In genomic region chr7:73540202-73541078, GRCm38 (mm10) we compare ENCODE assay signal across 8 mouse cellular contexts. TPM values are rescaled to one million over a fixed set of nuclear protein-coding genes. Genes with fewer than 3 reads are reported as not detected.
DNase-seq lines count a peak whose midpoint lies in the region; ATAC-seq lines count a peak whose summit lies in the region.

No protein-coding gene starts in this region.

- peak overlapping the region; percentile 88 for H3K9ac ChIP-seq in forebrain, embryonic 14.5 days (ENCODE audit: low read length)
- H3K9ac ChIP-seq in liver, embryonic 13.5 days: peak overlapping the region; percentile 85

- under 1% methylated on average over 12 of the region's 12 CpGs for WGBS in forebrain, embryonic 14.5 days
- WGBS in liver, embryonic 13.5 days (ENCODE audit: insufficient replicate concordance): under 1% methylated on average over 12 of the region's 12 CpGs

- H3K9me3 ChIP-seq in forebrain, embryonic 14.5 days (replicated peaks; ENCODE audit: control insufficient read depth, low read length): no peaks in the 10 kb centered on the region
- no peaks in the 10 kb centered on the region for H3K9me3 ChIP-seq in liver, embryonic 13.5 days (replicated peaks)

- peak; percentile 60 for DNase-seq in embryo, embryonic 10.5 days (ENCODE audit: low spot score)
- no peak for DNase-seq in embryo, embryonic 11 days
- peak; percentile 41 to 45 for DNase-seq in B cell, adult 2 months
- DNase-seq in forebrain, embryonic 14.5 days (ENCODE audit: low spot score): no peak
- no peak for DNase-seq in liver, embryonic 13.5 days
- no peak for DNase-seq in ovary, postnatal 14 days (ENCODE audit: low spot score)
- DNase-seq in adrenal gland, postnatal 25 days: no peak
- no peak for DNase-seq in left cerebral cortex, adult 18-20 months (ENCODE audit: low spot score in 2 of 2)

- H3K27ac ChIP-seq in forebrain, embryonic 14.5 days (ENCODE audit: low read depth, low read length): peak overlapping the region; percentile 67
- H3K27ac ChIP-seq in liver, embryonic 13.5 days: peak overlapping the region; percentile 99

- no peak for ATAC-seq in forebrain, embryonic 14.5 days
- ATAC-seq in liver, embryonic 13.5 days (ENCODE audit: low read depth): no peak

- H3K4me3 ChIP-seq in forebrain, embryonic 14.5 days (ENCODE audit: low read depth, low read length): peak overlapping the region; percentile 55
- H3K4me3 ChIP-seq in liver, embryonic 13.5 days (replicated peaks): peak overlapping the region; percentile 83

- peaks cover 4% of the 10 kb centered on the region for H3K36me3 ChIP-seq in forebrain, embryonic 14.5 days (ENCODE audit: control insufficient read depth, insufficient read depth, low read length)
- H3K36me3 ChIP-seq in liver, embryonic 13.5 days: peaks cover 21% of the 10 kb centered on the region

- H3K27me3 ChIP-seq in forebrain, embryonic 14.5 days (replicated peaks; ENCODE audit: control insufficient read depth, insufficient read depth, low read length): no peaks in the 10 kb centered on the region
- no peaks in the 10 kb centered on the region for H3K27me3 ChIP-seq in liver, embryonic 13.5 days

- H3K4me2 ChIP-seq in forebrain, embryonic 14.5 days (ENCODE audit: low read length): peak overlapping the region; percentile 81
- peak overlapping the region; percentile 68 for H3K4me2 ChIP-seq in liver, embryonic 13.5 days

- H3K4me1 ChIP-seq in forebrain, embryonic 14.5 days (ENCODE audit: control insufficient read depth, insufficient read depth, low read length): peaks cover 19% of the 10 kb centered on the region; the same call in 1 of the 2 replicates
- H3K4me1 ChIP-seq in liver, embryonic 13.5 days (replicated peaks): peaks cover 28% of the 10 kb centered on the region

RNA-seq across cellular contexts. Expression of gene Chd2, which starts 1.2 kb away (rescaled TPM):
- 40.2 and 43.4 TPM in 2 replicates for polyA plus RNA-seq in forebrain, embryonic 14.5 days (2014; fragmentation: Nextera tagmentation; extraction: Ambion mirVana)
- 18.8 and 25.6 TPM in 2 replicates for polyA plus RNA-seq in liver, embryonic 13.5 days (2015; fragmentation: Nextera tagmentation; extraction: Ambion mirVana)
- total RNA-seq in adrenal gland, postnatal 25 days (2021): 50.0 and 57.4 TPM in 2 replicates
- 10 to 100 TPM; 50.2 to 57.2 TPM for total RNA-seq in left cerebral cortex, adult 18-20 months (2021)

Comparison
In these comparisons a context has a peak if more than half of its experiments do, and no peak if none do; other contexts are left out.
1. DNase-seq: peak in embryo, embryonic 10.5 days (single experiment) and B cell, adult 2 months (2 of 2); none in embryo, embryonic 11 days (single experiment), forebrain, embryonic 14.5 days (single experiment), liver, embryonic 13.5 days (single experiment), ovary, postnatal 14 days (single experiment), adrenal gland, postnatal 25 days (single experiment) and left cerebral cortex, adult 18-20 months (0 of 2).